Mouse (Mus musculus): ENCODE measurements at regions not wholly inside any gene's neighbourhood (a gene's known extent, or its start where the extent isn't known, plus 50 kb on each side); places are given as distances from the start of the nearest gene placed in this dataset.

- Histone ChIP-seq H3K27ac (no peak overlapping the region), H3K4me1 (replicated peaks) (no peaks in the 10 kb centered on the region), H3K4me3 (no peak overlapping the region), H3K36me3 (no peaks in the 10 kb centered on the region), H3K27me3 (ENCODE audit: insufficient read depth, poor library complexity, severe bottlenecking) (no peaks in the 10 kb centered on the region), H3K9me3 (no peaks in the 10 kb centered on the region)
- DNase-seq (ENCODE audit: low spot score): no peak
- 84% methylated on average over 1 of the region's 1 CpGs for WGBS
Observed at GRCm38 (mm10) chr11:82668026-82668425, 96.1 kb downstream of the Cct6b start.

GRCm38 (mm10) chr11:82664076-82664475, 100.0 kb downstream of the Cct6b start:
- H3K9me3 ChIP-seq: no peaks in the 10 kb centered on the region
- H3K36me3 ChIP-seq: no peaks in the 10 kb centered on the region
- no peaks in the 10 kb centered on the region for H3K27me3 ChIP-seq (ENCODE audit: insufficient read depth, poor library complexity, severe bottlenecking)
- 93% methylated on average over 1 of the region's 1 CpGs for WGBS
- no peak overlapping the region for H3K27ac ChIP-seq
- peaks cover 11% of the 10 kb centered on the region for H3K4me1 ChIP-seq (replicated peaks)
- DNase-seq (ENCODE audit: low spot score): no peak
- H3K4me3 ChIP-seq: no peak overlapping the region

- Histone ChIP-seq H3K27me3 (ENCODE audit: insufficient read depth, poor library complexity, severe bottlenecking) (no peaks in the 10 kb centered on the region), H3K9me3 (no peaks in the 10 kb centered on the region), H3K36me3 (no peaks in the 10 kb centered on the region), H3K4me3 (no peak overlapping the region), H3K27ac (no peak overlapping the region), H3K4me1 (replicated peaks) (peaks cover 11% of the 10 kb centered on the region)
- WGBS: 12% methylated on average over 3 of the region's 3 CpGs
- DNase-seq (ENCODE audit: low spot score): no peak
Observed at GRCm38 (mm10) chr11:82662086-82662485, 102.0 kb downstream of the Cct6b start.

- no peak overlapping the region for H3K4me3 ChIP-seq
- peaks cover 33% of the 10 kb centered on the region for H3K27me3 ChIP-seq (ENCODE audit: insufficient read depth, poor library complexity, severe bottlenecking)
- WGBS: 40% methylated on average over 5 of the region's 5 CpGs
- H3K9me3 ChIP-seq: no peaks in the 10 kb centered on the region
- H3K27ac ChIP-seq: peak overlapping the region; percentile 51; the same call in 1 of the 2 replicates
- DNase-seq (ENCODE audit: low spot score): no peak
- H3K36me3 ChIP-seq: no peaks in the 10 kb centered on the region
- H3K4me1 ChIP-seq (replicated peaks): peaks cover 22% of the 10 kb centered on the region
Observed at GRCm38 (mm10) chr11:82651751-82652150, 112.4 kb downstream of the Cct6b start.

GRCm38 (mm10) chr11:82638513-82638912, 125.6 kb downstream of the Cct6b start:
- Histone ChIP-seq H3K27me3 (ENCODE audit: insufficient read depth, poor library complexity, severe bottlenecking) (no peaks in the 10 kb centered on the region), H3K4me1 (replicated peaks) (peaks cover 10% of the 10 kb centered on the region), H3K4me3 (no peak overlapping the region), H3K27ac (no peak overlapping the region), H3K36me3 (no peaks in the 10 kb centered on the region), H3K9me3 (no peaks in the 10 kb centered on the region)
- no peak for DNase-seq (ENCODE audit: low spot score)
- 71% methylated on average over 4 of the region's 4 CpGs for WGBS

- H3K4me1 ChIP-seq (replicated peaks): peaks cover 21% of the 10 kb centered on the region
- 0 out of 2 replicates have a peak, but pooled peaks cover 8% of the 10 kb centered on the region for H3K27me3 ChIP-seq (ENCODE audit: insufficient read depth, poor library complexity, severe bottlenecking)
- H3K27ac ChIP-seq: no peak overlapping the region
- DNase-seq (ENCODE audit: low spot score): no peak
- no peaks in the 10 kb centered on the region for H3K36me3 ChIP-seq
- no peak overlapping the region for H3K4me3 ChIP-seq
- H3K9me3 ChIP-seq: peaks cover 2% of the 10 kb centered on the region; the same call in 1 of the 2 replicates
- WGBS: 86% methylated on average over 1 of the region's 1 CpGs
Observed at GRCm38 (mm10) chr11:82632191-82632590, 131.9 kb downstream of the Cct6b start.

GRCm38 (mm10) chr11:82631387-82631786, 132.7 kb downstream of the Cct6b start:
- no peak for DNase-seq (ENCODE audit: low spot score)

GRCm38 (mm10) chr11:82626501-82627111, 137.5 kb downstream of the Cct6b start:
- DNase-seq (ENCODE audit: low spot score): no peak

More at GRCm38 (mm10) chr11:82631387-82631786, 132.7 kb downstream of the Cct6b start:
- Histone ChIP-seq H3K9me3 (peaks cover 2% of the 10 kb centered on the region; the same call in 1 of the 2 replicates), H3K27ac (no peak overlapping the region), H3K27me3 (ENCODE audit: insufficient read depth, poor library complexity, severe bottlenecking) (0 out of 2 replicates have a peak, but pooled peaks cover 8% of the 10 kb centered on the region), H3K4me1 (replicated peaks) (peaks cover 25% of the 10 kb centered on the region), H3K36me3 (no peaks in the 10 kb centered on the region), H3K4me3 (no peak overlapping the region)
- 39% methylated on average over 4 of the region's 4 CpGs for whole genome bisulfite sequencing

GRCm38 (mm10) chr11:82621061-82621460, 143.1 kb downstream of the Cct6b start:
- WGBS: 94% methylated on average over 10 of the region's 10 CpGs
- Histone ChIP-seq H3K36me3 (no peaks in the 10 kb centered on the region), H3K27ac (no peak overlapping the region), H3K9me3 (no peaks in the 10 kb centered on the region), H3K4me1 (replicated peaks) (peaks cover 7% of the 10 kb centered on the region), H3K4me3 (no peak overlapping the region), H3K27me3 (ENCODE audit: insufficient read depth, poor library complexity, severe bottlenecking) (peaks cover 28% of the 10 kb centered on the region; the same call in 1 of the 2 replicates)
- no peak for DNase-seq (ENCODE audit: low spot score)

More at GRCm38 (mm10) chr11:82626501-82627111, 137.5 kb downstream of the Cct6b start:
- 35% methylated on average over 7 of the region's 7 CpGs for WGBS
- H3K36me3 ChIP-seq: no peaks in the 10 kb centered on the region
- peaks cover 13% of the 10 kb centered on the region for H3K4me1 ChIP-seq (replicated peaks)
- H3K9me3 ChIP-seq: no peaks in the 10 kb centered on the region
- no peak overlapping the region for H3K4me3 ChIP-seq
- 0 out of 2 replicates have a peak, but pooled peaks cover 8% of the 10 kb centered on the region for H3K27me3 ChIP-seq (ENCODE audit: insufficient read depth, poor library complexity, severe bottlenecking)
- H3K27ac ChIP-seq: no peak overlapping the region

GRCm38 (mm10) chr11:82619418-82619817, 144.7 kb downstream of the Cct6b start:
- no peaks in the 10 kb centered on the region for H3K9me3 ChIP-seq
- H3K4me1 ChIP-seq (replicated peaks): peaks cover 7% of the 10 kb centered on the region
- DNase-seq (ENCODE audit: low spot score): no peak
- H3K27me3 ChIP-seq (ENCODE audit: insufficient read depth, poor library complexity, severe bottlenecking): peaks cover 28% of the 10 kb centered on the region; the same call in 1 of the 2 replicates
- WGBS: 70% methylated on average over 2 of the region's 2 CpGs
- H3K36me3 ChIP-seq: no peaks in the 10 kb centered on the region
- H3K27ac ChIP-seq: no peak overlapping the region
- H3K4me3 ChIP-seq: no peak overlapping the region

GRCm38 (mm10) chr11:82618457-82618856, 145.7 kb downstream of the Cct6b start:
- 2% methylated on average over 9 of the region's 9 CpGs for WGBS
- Histone ChIP-seq H3K36me3 (no peaks in the 10 kb centered on the region), H3K27ac (no peak overlapping the region), H3K27me3 (ENCODE audit: insufficient read depth, poor library complexity, severe bottlenecking) (peaks cover 28% of the 10 kb centered on the region; the same call in 1 of the 2 replicates), H3K4me1 (replicated peaks) (peaks cover 7% of the 10 kb centered on the region), H3K9me3 (no peaks in the 10 kb centered on the region), H3K4me3 (no peak overlapping the region)
- DNase-seq (ENCODE audit: low spot score): no peak

GRCm38 (mm10) chr11:82616856-82617255, 147.3 kb downstream of the Cct6b start:
- H3K27ac ChIP-seq: no peak overlapping the region
- DNase-seq (ENCODE audit: low spot score): no peak
- no peaks in the 10 kb centered on the region for H3K36me3 ChIP-seq
- 57% methylated on average over 7 of the region's 7 CpGs for WGBS
- H3K27me3 ChIP-seq (ENCODE audit: insufficient read depth, poor library complexity, severe bottlenecking): peaks cover 28% of the 10 kb centered on the region; the same call in 1 of the 2 replicates
- peaks cover 7% of the 10 kb centered on the region for H3K4me1 ChIP-seq (replicated peaks)
- H3K9me3 ChIP-seq: no peaks in the 10 kb centered on the region
- no peak overlapping the region for H3K4me3 ChIP-seq

GRCm38 (mm10) chr11:82614356-82614755, 149.8 kb downstream of the Cct6b start:
- H3K36me3 ChIP-seq: no peaks in the 10 kb centered on the region
- peaks cover 7% of the 10 kb centered on the region for H3K4me1 ChIP-seq (replicated peaks)
- H3K4me3 ChIP-seq: no peak overlapping the region
- no peak for DNase-seq (ENCODE audit: low spot score)
- H3K9me3 ChIP-seq: no peaks in the 10 kb centered on the region
- 88% methylated on average over 9 of the region's 9 CpGs for WGBS
- peaks cover 31% of the 10 kb centered on the region for H3K27me3 ChIP-seq (ENCODE audit: insufficient read depth, poor library complexity, severe bottlenecking)
- no peak overlapping the region for H3K27ac ChIP-seq
